Mouse (Mus musculus) stomach, embryonic 15.5 days (tissue): ENCODE measurements around the gene Atg7. TPM values are rescaled to one million over a fixed set of nuclear protein-coding genes. Genes with fewer than 3 reads are reported as not detected.

ENCODE experiments used
- ATAC-seq: fragments of 200-750 bp; cut with Nextera tagmentation; 2 replicates; pipeline ENCODE4 v1.8.0; 2017; ENCODE audit warnings: low read depth, moderate number of reproducible peaks, moderate TSS enrichment; ENCODE audit not compliant: insufficient read depth, low FRiP score
- H3K27ac ChIP-seq: fragments of 300-500 bp; sonication (generic); 2 replicates; pipeline ENCODE4 v1.5.1; 2015; ENCODE audit warnings: mild to moderate bottlenecking, inconsistent platforms
- H3K27me3 ChIP-seq: fragments of 300-500 bp; sonication (generic); replicated peaks from 2 replicates; pipeline ENCODE4 v1.6.1; 2015; ENCODE audit warnings: inconsistent platforms
- H3K36me3 ChIP-seq: fragments of 300-500 bp; sonication (generic); 2 replicates; pipeline ENCODE4 v1.6.1; 2015; ENCODE audit warnings: inconsistent platforms
- H3K4me1 ChIP-seq: fragments of 300-500 bp; sonication (generic); 2 replicates; pipeline ENCODE4 v1.6.1; 2015; ENCODE audit warnings: inconsistent platforms
- H3K4me2 ChIP-seq: fragments of 300-500 bp; sonication (generic); 2 replicates; pipeline ENCODE4 v1.6.1; 2015; ENCODE audit warnings: mild to moderate bottlenecking, inconsistent platforms
- H3K4me3 ChIP-seq: fragments of 300-500 bp; sonication (generic); replicated peaks from 2 replicates; pipeline ENCODE4 v1.5.1; 2015; ENCODE audit warnings: inconsistent platforms
- H3K9ac ChIP-seq: fragments of 300-500 bp; sonication (generic); 2 replicates; pipeline ENCODE4 v1.6.1; 2015; ENCODE audit warnings: inconsistent platforms
- H3K9me3 ChIP-seq: fragments of 300-500 bp; sonication (generic); 2 replicates; pipeline ENCODE4 v1.6.1; 2016; ENCODE audit warnings: inconsistent platforms
- WGBS: fragments of 180-500 bp; shearing (Covaris S2); methylation state at CpG from one replicate; pipeline ENCODE4 v1.1.7; 2015; 5-methylcytosine and 5-hydroxymethylcytosine counted together
- polyA plus RNA-seq: library from polyadenylated mRNA; unstranded; fragments of >200 nt; fragmentation: Nextera tagmentation; extraction: Ambion mirVana; gene quantifications from 2 replicates; pipeline ENCODE4 v1.2.1, GENCODE M21; 2015

The Atg7 gene
- polyA plus RNA-seq, 1 experiment from 2014 or later = 18.4 TPM

- no peak overlapping the region for H3K27ac ChIP-seq
- no peaks in the 10 kb centered on the region for H3K9me3 ChIP-seq
- no peaks in the 10 kb centered on the region for H3K4me1 ChIP-seq
- WGBS = 90% methylated on average over 1 of the region's 1 CpGs
- 0 out of 2 replicates have a peak, but pooled peaks cover 4% of the 10 kb centered on the region for H3K36me3 ChIP-seq
- no peak overlapping the region for H3K9ac ChIP-seq
- ATAC-seq = no peak
- no peak overlapping the region for H3K4me3 ChIP-seq
- H3K27me3 ChIP-seq = no peaks in the 10 kb centered on the region
- no peak overlapping the region for H3K4me2 ChIP-seq
Observed at GRCm38 (mm10) chr6:114687035-114687434, 44.1 kb downstream of the Atg7 start.

GRCm38 (mm10) chr6:114690661-114691060, 47.8 kb downstream of the Atg7 start:
- H3K27ac ChIP-seq = no peak overlapping the region
- no peak for ATAC-seq
- H3K9ac ChIP-seq = no peak overlapping the region
- no peaks in the 10 kb centered on the region for H3K9me3 ChIP-seq
- 0 out of 2 replicates have a peak, but pooled peaks cover 4% of the 10 kb centered on the region for H3K36me3 ChIP-seq
- no peaks in the 10 kb centered on the region for H3K4me1 ChIP-seq
- 20% methylated on average over 2 of the region's 2 CpGs for WGBS
- H3K4me2 ChIP-seq = no peak overlapping the region
- no peaks in the 10 kb centered on the region for H3K27me3 ChIP-seq
- H3K4me3 ChIP-seq = no peak overlapping the region

GRCm38 (mm10) chr6:114691530-114691929, 48.6 kb downstream of the Atg7 start:
- H3K4me2 ChIP-seq = no peak overlapping the region
- H3K4me1 ChIP-seq = no peaks in the 10 kb centered on the region
- no peak overlapping the region for H3K4me3 ChIP-seq
- H3K27me3 ChIP-seq = no peaks in the 10 kb centered on the region
- H3K9me3 ChIP-seq = no peaks in the 10 kb centered on the region
- H3K27ac ChIP-seq = no peak overlapping the region
- no peak for ATAC-seq
- H3K9ac ChIP-seq = no peak overlapping the region
- WGBS = 89% methylated on average over 6 of the region's 6 CpGs
- 0 out of 2 replicates have a peak, but pooled peaks cover 4% of the 10 kb centered on the region for H3K36me3 ChIP-seq

GRCm38 (mm10) chr6:114692691-114693090, 49.8 kb downstream of the Atg7 start:
- H3K36me3 ChIP-seq = 0 out of 2 replicates have a peak, but pooled peaks cover 4% of the 10 kb centered on the region
- H3K9me3 ChIP-seq = no peaks in the 10 kb centered on the region
- no peak overlapping the region for H3K4me2 ChIP-seq
- no peaks in the 10 kb centered on the region for H3K27me3 ChIP-seq
- H3K9ac ChIP-seq = no peak overlapping the region
- H3K27ac ChIP-seq = no peak overlapping the region
- no peak for ATAC-seq
- no peak overlapping the region for H3K4me3 ChIP-seq
- WGBS = 88% methylated on average over 10 of the region's 10 CpGs
- H3K4me1 ChIP-seq = no peaks in the 10 kb centered on the region

- peak; percentile 27; the same call in 1 of the 2 replicates for ATAC-seq
- Histone ChIP-seq H3K9me3 (no peaks in the 10 kb centered on the region), H3K27me3 (no peaks in the 10 kb centered on the region), H3K9ac (no peak overlapping the region), H3K36me3 (0 out of 2 replicates have a peak, but pooled peaks cover 3% of the 10 kb centered on the region), H3K4me2 (no peak overlapping the region), H3K27ac (no peak overlapping the region), H3K4me1 (no peaks in the 10 kb centered on the region), H3K4me3 (no peak overlapping the region)
- 46% methylated on average over 9 of the region's 9 CpGs for WGBS
Observed at GRCm38 (mm10) chr6:114697646-114698490, 55.0 kb downstream of the Atg7 start.

GRCm38 (mm10) chr6:114698578-114698977, 55.7 kb downstream of the Atg7 start:
- 60% methylated on average over 5 of the region's 5 CpGs for WGBS
- ATAC-seq = no peak

GRCm38 (mm10) chr6:114700704-114701103, 57.8 kb downstream of the Atg7 start:
- no peaks in the 10 kb centered on the region for H3K27me3 ChIP-seq
- no peak overlapping the region for H3K27ac ChIP-seq
- H3K4me1 ChIP-seq = no peaks in the 10 kb centered on the region
- H3K9ac ChIP-seq = no peak overlapping the region
- H3K4me3 ChIP-seq = no peak overlapping the region
- H3K9me3 ChIP-seq = no peaks in the 10 kb centered on the region
- H3K4me2 ChIP-seq = no peak overlapping the region
- 84% methylated on average over 3 of the region's 3 CpGs for WGBS
- no peak for ATAC-seq
- H3K36me3 ChIP-seq = 0 out of 2 replicates have a peak, but pooled peaks cover 3% of the 10 kb centered on the region

More at GRCm38 (mm10) chr6:114698578-114698977, 55.7 kb downstream of the Atg7 start:
- Histone ChIP-seq H3K27me3 (no peaks in the 10 kb centered on the region), H3K9me3 (no peaks in the 10 kb centered on the region), H3K36me3 (0 out of 2 replicates have a peak, but pooled peaks cover 3% of the 10 kb centered on the region), H3K9ac (no peak overlapping the region), H3K4me1 (no peaks in the 10 kb centered on the region), H3K4me3 (no peak overlapping the region), H3K4me2 (no peak overlapping the region), H3K27ac (no peak overlapping the region)

- Histone ChIP-seq H3K4me1 (no peaks in the 10 kb centered on the region), H3K27ac (no peak overlapping the region), H3K36me3 (no peaks in the 10 kb centered on the region), H3K4me3 (no peak overlapping the region), H3K27me3 (no peaks in the 10 kb centered on the region), H3K9me3 (no peaks in the 10 kb centered on the region), H3K4me2 (no peak overlapping the region), H3K9ac (no peak overlapping the region)
- no peak for ATAC-seq
- WGBS = 71% methylated on average over 3 of the region's 3 CpGs
Observed at GRCm38 (mm10) chr6:114707032-114707431, 64.1 kb downstream of the Atg7 start.

- Histone ChIP-seq H3K4me1 (0 out of 2 replicates have a peak, but pooled peaks cover 3% of the 10 kb centered on the region), H3K27ac (no peak overlapping the region), H3K4me2 (no peak overlapping the region), H3K9me3 (no peaks in the 10 kb centered on the region), H3K36me3 (no peaks in the 10 kb centered on the region), H3K27me3 (no peaks in the 10 kb centered on the region), H3K4me3 (no peak overlapping the region), H3K9ac (no peak overlapping the region)
- WGBS = 45% methylated on average over 4 of the region's 4 CpGs
- no peak; the same call in 1 of the 2 replicates for ATAC-seq
Observed at GRCm38 (mm10) chr6:114712242-114713050, 69.5 kb downstream of the Atg7 start.

GRCm38 (mm10) chr6:114713538-114713937, 70.6 kb downstream of the Atg7 start:
- Histone ChIP-seq H3K9ac (no peak overlapping the region), H3K4me1 (0 out of 2 replicates have a peak, but pooled peaks cover 3% of the 10 kb centered on the region), H3K4me2 (no peak overlapping the region), H3K9me3 (no peaks in the 10 kb centered on the region), H3K36me3 (no peaks in the 10 kb centered on the region), H3K27ac (no peak overlapping the region), H3K4me3 (no peak overlapping the region), H3K27me3 (no peaks in the 10 kb centered on the region)
- ATAC-seq = no peak
- WGBS = 76% methylated on average over 3 of the region's 3 CpGs

- Histone ChIP-seq H3K4me1 (0 out of 2 replicates have a peak, but pooled peaks cover 3% of the 10 kb centered on the region), H3K4me2 (no peak overlapping the region), H3K36me3 (no peaks in the 10 kb centered on the region), H3K27ac (no peak overlapping the region), H3K4me3 (no peak overlapping the region), H3K9me3 (no peaks in the 10 kb centered on the region), H3K9ac (no peak overlapping the region), H3K27me3 (no peaks in the 10 kb centered on the region)
- 43% methylated on average over 5 of the region's 5 CpGs for WGBS
- ATAC-seq = no peak
Observed at GRCm38 (mm10) chr6:114714654-114715053, 71.8 kb downstream of the Atg7 start.
